Mouse (Mus musculus) heart, embryonic 12.5 days (tissue): ENCODE measurements around the gene Atf6b. TPM values are rescaled to one million over a fixed set of nuclear protein-coding genes. Genes with fewer than 3 reads are reported as not detected.
A peak's percentile ranks its signal among the peaks of the same experiment; 100 is the strongest.

Experiments
- ATAC-seq: fragments of 200-750 bp; cut with Nextera tagmentation; 2 replicates; pipeline ENCODE4 v1.8.0; 2017; ENCODE audit warnings: moderate TSS enrichment, moderate library complexity; ENCODE audit not compliant: insufficient number of reproducible peaks, low FRiP score
- H3K27ac ChIP-seq: fragments of 300-500 bp; sonication (generic); 2 replicates; pipeline ENCODE4 v1.5.1; 2016; ENCODE audit warnings: mild to moderate bottlenecking, moderate library complexity; ENCODE audit not compliant: poor library complexity, severe bottlenecking
- H3K27me3 ChIP-seq: fragments of 300-500 bp; sonication (generic); replicated peaks from 2 replicates; pipeline ENCODE4 v1.6.1; 2016; ENCODE audit warnings: mild to moderate bottlenecking, moderate library complexity
- H3K36me3 ChIP-seq: fragments of 300-500 bp; sonication (generic); 2 replicates; pipeline ENCODE4 v1.6.1; 2016; ENCODE audit warnings: mild to moderate bottlenecking, moderate library complexity
- H3K4me1 ChIP-seq: fragments of 300-500 bp; sonication (generic); replicated peaks from 2 replicates; pipeline ENCODE4 v1.6.1; 2016; ENCODE audit warnings: mild to moderate bottlenecking
- H3K4me2 ChIP-seq: fragments of 300-500 bp; sonication (generic); 2 replicates; pipeline ENCODE4 v1.6.1; 2016; ENCODE audit warnings: mild to moderate bottlenecking, moderate library complexity
- H3K4me3 ChIP-seq: fragments of 300-500 bp; sonication (generic); 2 replicates; pipeline ENCODE4 v1.5.1; 2016; ENCODE audit warnings: mild to moderate bottlenecking
- H3K9ac ChIP-seq: fragments of 300-500 bp; sonication (generic); 2 replicates; pipeline ENCODE4 v1.6.1; 2016; ENCODE audit warnings: mild to moderate bottlenecking, moderate library complexity
- H3K9me3 ChIP-seq: fragments of 300-500 bp; sonication (generic); replicated peaks from 2 replicates; pipeline ENCODE4 v1.6.1; 2016; ENCODE audit warnings: mild to moderate bottlenecking, moderate library complexity
- WGBS: fragments of 180-500 bp; shearing (Covaris S2); methylation state at CpG from one replicate; pipeline ENCODE4 v1.1.7; 2016; 5-methylcytosine and 5-hydroxymethylcytosine counted together
- polyA plus RNA-seq: library from polyadenylated mRNA; unstranded; fragments of >200 nt; fragmentation: Nextera tagmentation; extraction: Ambion mirVana; gene quantifications from 2 replicates; pipeline ENCODE4 v1.2.1, GENCODE M21; 2016

The Atf6b gene
- polyA plus RNA-seq, 1 experiment from 2014 or later = 67.0 TPM

- WGBS = 9% methylated on average over 93 of the region's 93 CpGs
- H3K36me3 ChIP-seq = no peaks in the 10 kb centered on the region
- peaks cover 36% of the 10 kb centered on the region for H3K4me1 ChIP-seq
- ATAC-seq = no peak; the same call in 1 of the 2 replicates
- peak overlapping the region; percentile 35 for H3K4me3 ChIP-seq
- peak overlapping the region; percentile 53 for H3K9ac ChIP-seq
- H3K27me3 ChIP-seq = peaks cover 63% of the 10 kb centered on the region
- no peaks in the 10 kb centered on the region; the same call in 1 of the 2 replicates for H3K9me3 ChIP-seq
- no peak overlapping the region for H3K27ac ChIP-seq
- H3K4me2 ChIP-seq = peak overlapping the region; percentile 65
Measured at GRCm38 (mm10) chr17:34671151-34672066, 24.5 kb downstream of the Atf6b start.

GRCm38 (mm10) chr17:34672246-34672792, 25.4 kb downstream of the Atf6b start:
- Histone ChIP-seq H3K4me2 (peak overlapping the region; percentile 65), H3K36me3 (no peaks in the 10 kb centered on the region), H3K4me1 (peaks cover 36% of the 10 kb centered on the region), H3K27ac (no peak overlapping the region), H3K9me3 (no peaks in the 10 kb centered on the region; the same call in 1 of the 2 replicates), H3K27me3 (peaks cover 67% of the 10 kb centered on the region), H3K9ac (peak overlapping the region; percentile 53; the same call in 1 of the 2 replicates), H3K4me3 (peak overlapping the region; percentile 35)
- WGBS = 28% methylated on average over 49 of the region's 49 CpGs
- ATAC-seq = no peak

- Histone ChIP-seq H3K27me3 (peaks cover 75% of the 10 kb centered on the region), H3K4me2 (no peak overlapping the region), H3K9ac (no peak overlapping the region), H3K27ac (no peak overlapping the region), H3K36me3 (no peaks in the 10 kb centered on the region), H3K4me1 (peaks cover 36% of the 10 kb centered on the region), H3K4me3 (no peak overlapping the region), H3K9me3 (no peaks in the 10 kb centered on the region)
- WGBS = 78% methylated on average over 7 of the region's 7 CpGs
- no peak for ATAC-seq
Measured at GRCm38 (mm10) chr17:34673139-34673538, 26.2 kb downstream of the Atf6b start.

- peaks cover 81% of the 10 kb centered on the region for H3K27me3 ChIP-seq
- WGBS = 39% methylated on average over 11 of the region's 11 CpGs
- ATAC-seq = no peak
Measured at GRCm38 (mm10) chr17:34674524-34675204, 27.7 kb downstream of the Atf6b start.

GRCm38 (mm10) chr17:34675205-34676092, 28.5 kb downstream of the Atf6b start:
- 57% methylated on average over 13 of the region's 13 CpGs for WGBS
- Histone ChIP-seq H3K4me3 (no peak overlapping the region), H3K36me3 (no peaks in the 10 kb centered on the region), H3K4me2 (no peak overlapping the region), H3K4me1 (peaks cover 36% of the 10 kb centered on the region), H3K9me3 (no peaks in the 10 kb centered on the region), H3K27me3 (peaks cover 81% of the 10 kb centered on the region), H3K27ac (no peak overlapping the region), H3K9ac (no peak overlapping the region)
- no peak for ATAC-seq

More at GRCm38 (mm10) chr17:34674524-34675204, 27.7 kb downstream of the Atf6b start:
- Histone ChIP-seq H3K9ac (no peak overlapping the region), H3K4me1 (peaks cover 36% of the 10 kb centered on the region), H3K4me3 (no peak overlapping the region), H3K4me2 (no peak overlapping the region), H3K36me3 (no peaks in the 10 kb centered on the region), H3K9me3 (no peaks in the 10 kb centered on the region), H3K27ac (no peak overlapping the region)

GRCm38 (mm10) chr17:34676093-34676460, 29.1 kb downstream of the Atf6b start:
- Histone ChIP-seq H3K27ac (no peak overlapping the region), H3K4me3 (no peak overlapping the region), H3K4me1 (peaks cover 35% of the 10 kb centered on the region), H3K4me2 (no peak overlapping the region), H3K36me3 (no peaks in the 10 kb centered on the region), H3K27me3 (peaks cover 77% of the 10 kb centered on the region), H3K9ac (no peak overlapping the region), H3K9me3 (no peaks in the 10 kb centered on the region)
- no peak for ATAC-seq
- 68% methylated on average over 6 of the region's 6 CpGs for WGBS

- Histone ChIP-seq H3K27ac (no peak overlapping the region), H3K4me2 (no peak overlapping the region), H3K36me3 (no peaks in the 10 kb centered on the region), H3K9ac (no peak overlapping the region), H3K4me3 (no peak overlapping the region), H3K9me3 (no peaks in the 10 kb centered on the region), H3K4me1 (peaks cover 34% of the 10 kb centered on the region), H3K27me3 (peaks cover 71% of the 10 kb centered on the region)
- ATAC-seq = no peak
- WGBS = 61% methylated on average over 12 of the region's 12 CpGs
Measured at GRCm38 (mm10) chr17:34676671-34677070, 29.7 kb downstream of the Atf6b start.

- H3K27me3 ChIP-seq = peaks cover 37% of the 10 kb centered on the region
- no peak for ATAC-seq
- H3K4me1 ChIP-seq = peaks cover 44% of the 10 kb centered on the region
- H3K9ac ChIP-seq = no peak overlapping the region
- no peaks in the 10 kb centered on the region for H3K36me3 ChIP-seq
- H3K9me3 ChIP-seq = no peaks in the 10 kb centered on the region
- no peak overlapping the region for H3K4me2 ChIP-seq
- H3K4me3 ChIP-seq = no peak overlapping the region
- H3K27ac ChIP-seq = no peak overlapping the region
- WGBS = 77% methylated on average over 26 of the region's 26 CpGs
Measured at GRCm38 (mm10) chr17:34680191-34680590, 33.2 kb downstream of the Atf6b start.

- Histone ChIP-seq H3K4me2 (no peak overlapping the region), H3K9me3 (no peaks in the 10 kb centered on the region), H3K4me3 (no peak overlapping the region), H3K27ac (no peak overlapping the region), H3K4me1 (peaks cover 44% of the 10 kb centered on the region), H3K36me3 (no peaks in the 10 kb centered on the region), H3K27me3 (peaks cover 37% of the 10 kb centered on the region), H3K9ac (no peak overlapping the region)
- no peak for ATAC-seq
- 83% methylated on average over 4 of the region's 4 CpGs for WGBS
Measured at GRCm38 (mm10) chr17:34680621-34681020, 33.7 kb downstream of the Atf6b start.

- no peak for ATAC-seq
- WGBS = 62% methylated on average over 17 of the region's 17 CpGs
- no peak overlapping the region for H3K4me3 ChIP-seq
- H3K36me3 ChIP-seq = no peaks in the 10 kb centered on the region
- no peak overlapping the region for H3K9ac ChIP-seq
- peaks cover 37% of the 10 kb centered on the region for H3K27me3 ChIP-seq
- no peak overlapping the region for H3K27ac ChIP-seq
- H3K4me2 ChIP-seq = 0 out of 2 replicates have a peak overlapping the region, but pooled peaks have one; percentile 9
- H3K4me1 ChIP-seq = peaks cover 39% of the 10 kb centered on the region
- no peaks in the 10 kb centered on the region for H3K9me3 ChIP-seq
Measured at GRCm38 (mm10) chr17:34681132-34681571, 34.2 kb downstream of the Atf6b start.
